Mouse (Mus musculus): ENCODE data around the gene Wdr89. TPM values are rescaled to one million over a fixed set of nuclear protein-coding genes. Genes with fewer than 3 reads are reported as not detected.

The Wdr89 gene
- total and polyA plus RNA-seq, 2 experiments from 2014 or later = 3.8 to 4.9 TPM

DNA sequence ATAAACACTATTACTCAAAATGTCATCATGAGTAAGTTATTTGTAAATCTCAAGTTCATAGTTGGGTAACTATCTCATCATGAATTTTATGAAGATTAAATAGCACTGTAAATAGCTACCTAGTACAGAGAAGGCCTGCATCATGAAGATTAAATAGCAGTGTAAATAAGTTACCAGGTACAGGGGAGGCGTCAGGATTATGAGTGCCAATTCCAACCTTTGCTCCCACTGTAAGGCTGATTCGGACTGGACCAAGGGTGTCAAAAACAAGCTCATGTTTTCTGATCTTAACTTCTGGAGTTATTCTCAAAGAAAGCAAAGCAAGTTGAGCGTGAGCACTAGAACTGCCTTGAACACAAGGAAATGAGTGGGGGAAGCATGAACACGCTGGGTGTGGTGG, 14.3 kb upstream of the Wdr89 start:
- ATAC-seq (no peak), DNase-seq (no peak)
- no peak overlapping the region for H3K27ac ChIP-seq (ENCODE audit: low read depth, low read length)
- H3K27me3 ChIP-seq (ENCODE audit: insufficient read depth, low read length) = no peaks in the 10 kb centered on the region
- TF ChIP-seq CTCF (IDR thresholded peaks at IDR 0.05; ENCODE audit: low read depth) = no peak
- no peak overlapping the region for H3K4me2 ChIP-seq (ENCODE audit: low read depth)
- WGBS = 90% methylated on average over 4 of the region's 4 CpGs
- no peaks in the 10 kb centered on the region for H3K4me1 ChIP-seq (ENCODE audit: insufficient read depth)
- no peaks in the 10 kb centered on the region for H3K9me3 ChIP-seq (ENCODE audit: low read length)
- H3K9ac ChIP-seq = no peak overlapping the region
- H3K36me3 ChIP-seq (ENCODE audit: insufficient read depth) = no peaks in the 10 kb centered on the region
- no peak overlapping the region for H3K4me3 ChIP-seq (ENCODE audit: low read depth, low read length)

DNA sequence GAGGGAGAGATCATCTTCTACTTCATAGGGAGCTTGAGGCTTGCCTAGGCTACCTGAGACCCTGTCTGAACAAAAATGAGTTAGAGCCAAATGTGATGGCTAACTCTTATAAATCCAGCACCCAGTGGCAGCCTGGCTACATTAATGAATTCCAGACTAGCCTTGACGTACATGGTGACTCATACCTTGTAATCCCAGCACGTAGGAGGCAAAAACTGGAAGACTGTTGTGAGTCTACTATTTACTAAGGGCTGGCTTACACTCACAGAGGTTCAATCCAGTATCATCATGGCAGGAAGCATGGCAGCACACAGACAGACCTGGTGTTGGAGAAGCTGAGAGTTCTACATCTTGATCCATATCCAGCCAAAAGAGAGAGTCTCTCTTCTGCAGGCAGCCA, 13.5 kb upstream of the Wdr89 start:
- Histone ChIP-seq H3K4me3 (ENCODE audit: low read depth, low read length) (no peak overlapping the region), H3K4me2 (ENCODE audit: low read depth) (no peak overlapping the region), H3K27me3 (ENCODE audit: insufficient read depth, low read length) (no peaks in the 10 kb centered on the region), H3K36me3 (ENCODE audit: insufficient read depth) (no peaks in the 10 kb centered on the region), H3K4me1 (ENCODE audit: insufficient read depth) (no peaks in the 10 kb centered on the region), H3K9me3 (ENCODE audit: low read length) (no peaks in the 10 kb centered on the region), H3K27ac (ENCODE audit: low read depth, low read length) (no peak overlapping the region), H3K9ac (no peak overlapping the region)
- no peak for TF ChIP-seq CTCF (IDR thresholded peaks at IDR 0.05; ENCODE audit: low read depth)
- ATAC-seq = no peak
- DNase-seq = no peak
- WGBS = 81% methylated on average over 2 of the region's 2 CpGs

DNA sequence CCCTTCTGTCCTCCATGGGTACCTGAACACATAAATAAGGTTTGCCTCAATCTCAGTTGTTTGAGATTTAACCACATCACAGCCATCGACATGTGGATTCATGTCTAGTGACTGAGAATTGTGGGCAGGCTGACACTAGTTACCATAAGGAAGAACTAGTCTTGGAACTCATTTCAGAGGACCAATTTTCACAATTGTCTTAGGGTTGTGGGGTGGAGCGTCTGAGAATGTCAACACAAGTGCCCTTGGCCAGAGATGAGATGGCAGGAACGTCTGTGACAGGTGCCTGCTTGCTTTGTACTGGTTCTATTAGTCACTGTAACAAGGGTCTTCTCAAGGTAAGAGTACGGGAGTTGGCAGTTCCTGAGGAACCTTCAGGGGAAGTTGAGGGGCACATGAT, 11.8 kb upstream of the Wdr89 start:
- H3K27me3 ChIP-seq (ENCODE audit: insufficient read depth, low read length) = no peaks in the 10 kb centered on the region
- ATAC-seq (no peak), DNase-seq (no peak)
- H3K36me3 ChIP-seq (ENCODE audit: insufficient read depth) = no peaks in the 10 kb centered on the region
- no peak for TF ChIP-seq CTCF (IDR thresholded peaks at IDR 0.05; ENCODE audit: low read depth)
- H3K9me3 ChIP-seq (ENCODE audit: low read length) = no peaks in the 10 kb centered on the region
- no peak overlapping the region for H3K4me2 ChIP-seq (ENCODE audit: low read depth)
- H3K27ac ChIP-seq (ENCODE audit: low read depth, low read length) = no peak overlapping the region
- H3K9ac ChIP-seq = no peak overlapping the region
- 83% methylated on average over 4 of the region's 4 CpGs for WGBS
- no peaks in the 10 kb centered on the region for H3K4me1 ChIP-seq (ENCODE audit: insufficient read depth)
- H3K4me3 ChIP-seq (ENCODE audit: low read depth, low read length) = no peak overlapping the region

DNA sequence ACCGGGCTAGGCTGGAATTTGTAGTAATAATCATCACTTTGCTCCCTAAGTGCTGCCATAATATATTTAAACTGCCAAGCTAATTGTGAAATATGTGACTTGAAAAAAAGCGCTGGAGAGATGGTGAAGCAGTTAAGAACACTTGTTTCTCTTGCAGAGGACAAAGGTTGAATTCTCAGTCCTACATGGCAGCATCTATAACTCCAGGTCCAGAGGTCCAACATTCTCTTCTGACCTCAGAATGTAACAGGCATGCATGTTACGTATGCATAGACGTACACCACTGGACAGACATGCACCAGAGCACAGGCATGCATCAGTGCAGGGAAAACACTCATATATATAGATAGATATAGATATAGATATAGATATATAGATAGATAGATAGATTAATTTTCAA, 9.1 kb upstream of the Wdr89 start:
- H3K27ac ChIP-seq (ENCODE audit: low read depth, low read length) = no peak overlapping the region
- no peaks in the 10 kb centered on the region for H3K36me3 ChIP-seq (ENCODE audit: insufficient read depth)
- H3K9ac ChIP-seq = no peak overlapping the region
- no peak for TF ChIP-seq CTCF (IDR thresholded peaks at IDR 0.05; ENCODE audit: low read depth)
- no peak overlapping the region for H3K4me2 ChIP-seq (ENCODE audit: low read depth)
- no peaks in the 10 kb centered on the region for H3K4me1 ChIP-seq (ENCODE audit: insufficient read depth)
- no peaks in the 10 kb centered on the region for H3K27me3 ChIP-seq (ENCODE audit: insufficient read depth, low read length)
- H3K9me3 ChIP-seq (ENCODE audit: low read length) = no peaks in the 10 kb centered on the region
- DNase-seq = no peak
- WGBS = 89% methylated on average over 4 of the region's 4 CpGs
- ATAC-seq = no peak
- H3K4me3 ChIP-seq (ENCODE audit: low read depth, low read length) = no peak overlapping the region

DNA sequence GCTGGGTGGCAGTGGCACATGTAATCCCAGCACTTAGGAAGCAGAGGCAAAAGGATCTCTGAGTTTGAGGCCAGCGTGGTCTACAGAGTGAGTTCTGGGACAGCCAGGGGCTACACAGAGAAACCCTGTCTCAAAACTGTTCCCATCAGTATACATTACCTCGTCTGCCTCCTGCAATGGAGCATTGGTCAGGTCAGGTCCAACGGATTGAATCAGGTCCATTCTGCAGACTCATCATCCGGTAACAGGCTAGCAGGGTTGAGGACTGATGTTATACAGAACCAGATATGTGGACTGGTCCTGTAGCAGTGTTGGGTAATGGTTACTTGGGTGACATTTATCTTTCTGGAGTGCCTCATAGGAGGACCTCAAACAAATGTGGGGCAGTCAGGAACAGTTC, 3.3 kb upstream of the Wdr89 start:
- no peak overlapping the region for H3K27ac ChIP-seq (ENCODE audit: low read depth, low read length)
- TF ChIP-seq CTCF (IDR thresholded peaks at IDR 0.05; ENCODE audit: low read depth) = no peak
- H3K4me1 ChIP-seq (ENCODE audit: insufficient read depth) = peaks cover 11% of the 10 kb centered on the region
- WGBS = 97% methylated on average over 4 of the region's 4 CpGs
- H3K9me3 ChIP-seq (ENCODE audit: low read length) = no peaks in the 10 kb centered on the region
- no peak overlapping the region for H3K4me2 ChIP-seq (ENCODE audit: low read depth)
- no peaks in the 10 kb centered on the region for H3K27me3 ChIP-seq (ENCODE audit: insufficient read depth, low read length)
- no peak overlapping the region for H3K9ac ChIP-seq
- no peak for ATAC-seq
- no peak overlapping the region for H3K4me3 ChIP-seq (ENCODE audit: low read depth, low read length)
- no peaks in the 10 kb centered on the region for H3K36me3 ChIP-seq (ENCODE audit: insufficient read depth)
- no peak for DNase-seq

DNA sequence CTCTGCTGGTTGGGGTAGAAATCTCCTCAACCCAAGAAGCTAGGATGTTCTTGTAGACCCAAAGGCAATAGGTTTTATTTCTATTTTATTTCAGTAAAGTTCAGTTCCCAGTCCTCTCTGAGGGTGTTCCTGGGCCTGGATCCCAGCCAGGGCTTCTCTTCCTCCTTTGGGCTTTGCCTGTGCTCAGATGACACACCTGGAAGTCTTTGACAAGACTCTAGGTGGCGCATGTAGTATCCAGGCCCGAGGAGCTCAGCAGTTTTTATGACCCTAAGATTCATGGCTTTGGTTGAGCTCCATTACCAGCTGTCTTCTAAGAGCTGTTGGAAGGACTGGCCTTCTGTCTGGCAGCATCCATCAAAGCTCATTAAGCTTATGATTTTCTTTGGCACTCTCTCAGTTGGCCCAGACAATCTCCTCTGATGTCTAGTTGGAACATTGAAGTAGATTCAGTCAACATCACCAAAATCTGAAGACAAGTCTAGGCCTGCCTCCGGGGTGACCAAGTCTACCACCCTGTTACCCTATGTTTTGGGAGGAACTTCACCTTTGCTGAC, 2.5 kb upstream of the Wdr89 start:
- H3K36me3 ChIP-seq (ENCODE audit: insufficient read depth) = no peaks in the 10 kb centered on the region
- peaks cover 11% of the 10 kb centered on the region for H3K4me1 ChIP-seq (ENCODE audit: insufficient read depth)
- no peaks in the 10 kb centered on the region for H3K27me3 ChIP-seq (ENCODE audit: insufficient read depth, low read length)
- no peaks in the 10 kb centered on the region for H3K9me3 ChIP-seq (ENCODE audit: low read length)
- no peak overlapping the region for H3K9ac ChIP-seq
- H3K4me3 ChIP-seq (ENCODE audit: low read depth, low read length) = no peak overlapping the region
- H3K4me2 ChIP-seq (ENCODE audit: low read depth) = no peak overlapping the region
- ATAC-seq = no peak
- TF ChIP-seq CTCF (IDR thresholded peaks at IDR 0.05; ENCODE audit: low read depth) = no peak
- 81% methylated on average over 3 of the region's 3 CpGs for WGBS
- DNase-seq = no peak
- no peak overlapping the region for H3K27ac ChIP-seq (ENCODE audit: low read depth, low read length)

DNA sequence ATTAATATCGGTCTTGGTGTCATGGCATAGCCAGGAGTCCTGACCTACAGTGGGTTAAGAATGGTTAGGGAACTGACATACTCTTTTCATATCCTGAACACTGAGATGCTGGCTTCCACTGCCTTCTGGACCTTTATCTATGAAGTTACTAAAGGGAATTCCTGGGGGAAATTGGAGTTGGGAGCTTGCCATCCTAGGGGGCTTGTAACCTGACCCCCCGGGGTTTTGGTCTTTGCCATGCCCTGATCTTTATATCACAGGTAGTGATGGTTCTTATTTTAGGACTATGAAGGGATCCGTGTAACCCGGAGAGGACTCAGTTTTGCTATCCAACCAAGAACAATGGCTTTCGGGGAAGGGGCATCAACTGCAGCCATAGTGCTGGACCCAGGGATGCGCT, 1.3 kb upstream of the Wdr89 start:
- 93% methylated on average over 6 of the region's 6 CpGs for WGBS
- no peaks in the 10 kb centered on the region for H3K27me3 ChIP-seq (ENCODE audit: insufficient read depth, low read length)
- no peaks in the 10 kb centered on the region for H3K36me3 ChIP-seq (ENCODE audit: insufficient read depth)
- H3K9me3 ChIP-seq (ENCODE audit: low read length) = no peaks in the 10 kb centered on the region
- peak overlapping the region; percentile 54; the same call in 1 of the 2 replicates for H3K9ac ChIP-seq
- no peak for TF ChIP-seq CTCF (IDR thresholded peaks at IDR 0.05; ENCODE audit: low read depth)
- H3K4me3 ChIP-seq (ENCODE audit: low read depth, low read length) = peak overlapping the region; percentile 69
- peak overlapping the region; percentile 76 for H3K4me2 ChIP-seq (ENCODE audit: low read depth)
- peaks cover 11% of the 10 kb centered on the region for H3K4me1 ChIP-seq (ENCODE audit: insufficient read depth)
- H3K27ac ChIP-seq (ENCODE audit: low read depth, low read length) = no peak overlapping the region
- ATAC-seq = no peak
- no peak for DNase-seq

DNA sequence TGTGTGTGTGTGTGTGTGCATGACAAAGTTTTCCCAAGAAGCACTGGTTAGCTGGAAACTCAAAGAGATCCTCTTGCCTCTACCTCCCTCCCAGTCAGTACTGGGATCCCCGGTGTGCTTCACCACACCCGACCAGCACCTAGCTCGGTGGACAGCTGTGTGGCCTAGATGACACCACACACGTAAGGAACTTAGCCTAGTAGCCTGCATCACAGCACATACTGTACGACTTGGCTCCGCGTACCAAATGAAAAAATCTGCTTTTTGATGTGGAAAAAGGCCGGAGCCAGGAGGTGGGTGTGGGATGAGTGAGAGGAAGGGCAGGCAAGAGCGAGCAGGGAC, 450 bp downstream of the Wdr89 start:
- peaks cover 11% of the 10 kb centered on the region for H3K4me1 ChIP-seq (ENCODE audit: insufficient read depth)
- no peaks in the 10 kb centered on the region for H3K27me3 ChIP-seq (ENCODE audit: insufficient read depth, low read length)
- H3K4me3 ChIP-seq (ENCODE audit: low read depth, low read length) = peak overlapping the region; percentile 69
- H3K9me3 ChIP-seq (ENCODE audit: low read length) = no peaks in the 10 kb centered on the region
- TF ChIP-seq CTCF (IDR thresholded peaks at IDR 0.05; ENCODE audit: low read depth) = no peak
- ATAC-seq (no peak), DNase-seq (no peak)
- WGBS = under 1% methylated on average over 9 of the region's 9 CpGs
- no peaks in the 10 kb centered on the region for H3K36me3 ChIP-seq (ENCODE audit: insufficient read depth)
- peak overlapping the region; percentile 83 for H3K4me2 ChIP-seq (ENCODE audit: low read depth)
- peak overlapping the region; percentile 56 for H3K9ac ChIP-seq
- peak overlapping the region; percentile 72 for H3K27ac ChIP-seq (ENCODE audit: low read depth, low read length)
